ENCODE assay signal across 15 mouse cellular contexts in the genomic region with DNA sequence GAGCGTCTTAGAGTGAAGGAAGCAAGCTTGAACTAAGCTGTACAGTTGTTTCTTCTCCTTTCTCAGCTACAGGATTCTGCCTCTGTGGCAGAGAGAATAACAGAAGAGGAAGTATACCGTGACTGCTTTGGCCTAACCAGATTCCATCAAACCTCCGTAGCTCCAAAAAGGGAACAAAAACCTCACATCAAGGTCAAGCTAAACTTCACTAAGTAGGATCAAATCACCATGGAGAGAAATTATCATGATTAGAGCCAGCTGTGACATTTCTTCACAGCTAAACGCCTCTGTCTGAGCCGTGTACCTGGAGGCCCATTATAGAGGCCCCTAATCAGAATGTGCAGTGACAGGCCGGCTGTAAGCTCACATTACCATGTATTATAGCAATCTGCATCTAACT. TPM values are rescaled to one million over a fixed set of nuclear protein-coding genes. Genes with fewer than 3 reads are reported as not detected.
DNase-seq lines count a peak whose midpoint lies in the region; ATAC-seq lines count a peak whose summit lies in the region.
"Had no signal": no experiment of that assay in that cellular context is flagged by ENCODE, and none has a peak within 500 bp of the region (broad histone marks: within the 10 kb centered on the region; RNA-seq: fewer than 3 reads in every experiment).

No protein-coding gene starts in this region.

- 54% methylated on average over 6 of the region's 6 CpGs for WGBS in heart, embryonic 16.5 days
- 65% methylated on average over 6 of the region's 6 CpGs for WGBS in heart, embryonic 12.5 days
- WGBS in limb, embryonic 12.5 days, result 25% methylated on average over 6 of the region's 6 CpGs
- 48% methylated on average over 6 of the region's 6 CpGs for WGBS in midbrain, embryonic 15.5 days

- peak; percentile 59 for DNase-seq in A20 (ENCODE audit: low read depth, low spot score)
- peak; percentile 18 for DNase-seq in embryo, embryonic 11 days
- no peak for DNase-seq in adrenal gland, adult (ENCODE audit: inconsistent age in 2 of 2, low spot score in 1 of 2)
- DNase-seq in layer of hippocampus, postnatal 25 days (ENCODE audit: extremely low spot score in 1 of 2, low spot score in 1 of 2), result no peak
- DNase-seq: adrenal gland, adult 8-10 months; cerebellum, postnatal 25 days; kidney, adult 11 months; lung, adult 2 months; midbrain, embryonic 14.5 days had no signal

- peak overlapping the region; percentile 31; the same call in 1 of the 2 replicates for H3K27ac ChIP-seq in heart, embryonic 16.5 days (ENCODE audit: low read length)
- no peak overlapping the region for H3K27ac ChIP-seq in heart, embryonic 12.5 days (ENCODE audit: poor library complexity, severe bottlenecking)
- H3K27ac ChIP-seq in limb, embryonic 12.5 days, result 0 out of 2 replicates have a peak overlapping the region, but pooled peaks have one; percentile 23
- no peak overlapping the region for H3K27ac ChIP-seq in midbrain, embryonic 15.5 days
- H3K27ac ChIP-seq: neural tube, embryonic 12.5 days had no signal

- H3K4me2 ChIP-seq in heart, embryonic 16.5 days (ENCODE audit: low read depth, low read length), result no peak overlapping the region
- no peak overlapping the region for H3K4me2 ChIP-seq in heart, embryonic 12.5 days
- no peak overlapping the region for H3K4me2 ChIP-seq in limb, embryonic 12.5 days
- no peak overlapping the region for H3K4me2 ChIP-seq in midbrain, embryonic 15.5 days
- H3K4me2 ChIP-seq: neural tube, embryonic 12.5 days had no signal

- no peaks in the 10 kb centered on the region for H3K9me3 ChIP-seq in heart, embryonic 16.5 days (replicated peaks; ENCODE audit: control insufficient read depth, low read length)
- H3K9me3 ChIP-seq in heart, embryonic 12.5 days (replicated peaks), result no peaks in the 10 kb centered on the region
- H3K9me3 ChIP-seq in limb, embryonic 12.5 days, result no peaks in the 10 kb centered on the region
- no peaks in the 10 kb centered on the region for H3K9me3 ChIP-seq in midbrain, embryonic 15.5 days
- H3K9me3 ChIP-seq: neural tube, embryonic 12.5 days had no signal

- H3K9ac ChIP-seq in heart, embryonic 16.5 days (ENCODE audit: low read length), result no peak overlapping the region
- H3K9ac ChIP-seq in heart, embryonic 12.5 days, result no peak overlapping the region
- no peak overlapping the region for H3K9ac ChIP-seq in limb, embryonic 12.5 days (replicated peaks)
- no peak overlapping the region for H3K9ac ChIP-seq in midbrain, embryonic 15.5 days
- H3K9ac ChIP-seq: neural tube, embryonic 12.5 days had no signal

- no peaks in the 10 kb centered on the region for H3K36me3 ChIP-seq in heart, embryonic 16.5 days (ENCODE audit: control insufficient read depth, insufficient read depth)
- no peaks in the 10 kb centered on the region for H3K36me3 ChIP-seq in heart, embryonic 12.5 days
- no peaks in the 10 kb centered on the region for H3K36me3 ChIP-seq in limb, embryonic 12.5 days
- H3K36me3 ChIP-seq in midbrain, embryonic 15.5 days (replicated peaks), result no peaks in the 10 kb centered on the region
- H3K36me3 ChIP-seq: neural tube, embryonic 12.5 days had no signal

- no peaks in the 10 kb centered on the region for H3K4me1 ChIP-seq in heart, embryonic 16.5 days (ENCODE audit: control insufficient read depth, insufficient read depth, low read length)
- no peaks in the 10 kb centered on the region for H3K4me1 ChIP-seq in heart, embryonic 12.5 days (replicated peaks)
- peaks cover 10% of the 10 kb centered on the region for H3K4me1 ChIP-seq in limb, embryonic 12.5 days (replicated peaks)
- peaks cover 3% of the 10 kb centered on the region; the same call in 1 of the 2 replicates for H3K4me1 ChIP-seq in midbrain, embryonic 15.5 days
- H3K4me1 ChIP-seq: neural tube, embryonic 12.5 days had no signal

- ATAC-seq in heart, embryonic 16.5 days (replicated peaks; ENCODE audit: extremely low read depth, insufficient read depth, low FRiP score), result no peak
- ATAC-seq in heart, embryonic 12.5 days (ENCODE audit: insufficient number of reproducible peaks, low FRiP score), result no peak
- no peak for ATAC-seq in limb, embryonic 12.5 days (ENCODE audit: insufficient number of reproducible peaks, insufficient read depth, low FRiP score, low TSS enrichment, low read depth)
- no peak for ATAC-seq in midbrain, embryonic 15.5 days (replicated peaks)
- ATAC-seq: Patski had no signal

- H3K27me3 ChIP-seq in heart, embryonic 16.5 days (ENCODE audit: control insufficient read depth, insufficient read depth, low read length), result no peaks in the 10 kb centered on the region
- H3K27me3 ChIP-seq in heart, embryonic 12.5 days (replicated peaks), result no peaks in the 10 kb centered on the region
- no peaks in the 10 kb centered on the region for H3K27me3 ChIP-seq in limb, embryonic 12.5 days
- no peaks in the 10 kb centered on the region for H3K27me3 ChIP-seq in midbrain, embryonic 15.5 days (replicated peaks)
- H3K27me3 ChIP-seq: neural tube, embryonic 12.5 days; Patski had no signal

- H3K4me3 ChIP-seq in heart, embryonic 16.5 days (ENCODE audit: low read length), result no peak overlapping the region
- H3K4me3 ChIP-seq in heart, embryonic 12.5 days, result no peak overlapping the region
- H3K4me3 ChIP-seq in limb, embryonic 12.5 days (replicated peaks), result no peak overlapping the region
- H3K4me3 ChIP-seq in midbrain, embryonic 15.5 days, result no peak overlapping the region
- H3K4me3 ChIP-seq: neural tube, embryonic 12.5 days had no signal

RNA-seq across cellular contexts. Expression of a gene that starts 28.2 kb away (rescaled TPM):
- polyA plus RNA-seq in heart, embryonic 16.5 days (2015; fragmentation: Nextera tagmentation; extraction: Ambion mirVana), result 252 and 257 TPM in 2 replicates
- polyA plus RNA-seq in heart, embryonic 12.5 days (2016; fragmentation: Nextera tagmentation; extraction: Ambion mirVana), result 275 and 278 TPM in 2 replicates
- polyA plus RNA-seq in limb, embryonic 12.5 days (2016; fragmentation: Nextera tagmentation; extraction: Ambion mirVana), result 345 and 351 TPM in 2 replicates
- polyA plus RNA-seq in midbrain, embryonic 15.5 days (2015; fragmentation: Nextera tagmentation; extraction: Ambion mirVana), result 198 and 201 TPM in 2 replicates
- total RNA-seq in layer of hippocampus, postnatal 25 days (2021), result 10 to 100 TPM; 79.6 to 97.1 TPM

Comparison
In these comparisons a context has a peak if more than half of its experiments do, and no peak if none do; other contexts are left out.
1. H3K27ac ChIP-seq: peak in heart, embryonic 16.5 days (single experiment) and limb, embryonic 12.5 days (single experiment); none in heart, embryonic 12.5 days (single experiment) and midbrain, embryonic 15.5 days (single experiment).
2. DNase-seq: peak in A20 (single experiment) and embryo, embryonic 11 days (single experiment); none in adrenal gland, adult (0 of 2) and layer of hippocampus, postnatal 25 days (0 of 2).